Mouse (Mus musculus) lung, embryonic 16.5 days (tissue): ENCODE measurements around the gene Dlg1. TPM values are rescaled to one million over a fixed set of nuclear protein-coding genes. Genes with fewer than 3 reads are reported as not detected.
"Not testable (repeated sequence)": the region's sequence is repeated elsewhere in the genome, so short reads cannot be mapped to it uniquely, and the experiment has no call there.

ENCODE experiments used
- ATAC-seq: fragments of 200-750 bp; cut with Nextera tagmentation; 2 replicates; pipeline ENCODE4 v1.8.0; 2017; ENCODE audit warnings: low read depth, mild to moderate bottlenecking, moderate library complexity
- H3K27ac ChIP-seq: fragments of 300-500 bp; sonication (generic); 2 replicates; pipeline ENCODE4 v1.5.1; 2014; ENCODE audit warnings: mild to moderate bottlenecking, control low read depth, low read length
- H3K27me3 ChIP-seq: fragments of 300-500 bp; sonication (generic); 2 replicates; pipeline ENCODE4 v1.6.1; 2014; ENCODE audit warnings: low read depth, low read length, mixed read lengths; ENCODE audit not compliant: control insufficient read depth, insufficient read depth
- H3K36me3 ChIP-seq: fragments of 300-500 bp; sonication (generic); 2 replicates; pipeline ENCODE4 v1.6.1; 2014; ENCODE audit warnings: low read length; ENCODE audit not compliant: control insufficient read depth, insufficient read depth
- H3K4me1 ChIP-seq: fragments of 300-500 bp; sonication (generic); replicated peaks from 2 replicates; pipeline ENCODE4 v1.6.1; 2014; ENCODE audit warnings: low read length, mixed read lengths; ENCODE audit not compliant: control insufficient read depth, insufficient read depth
- H3K4me2 ChIP-seq: fragments of 300-500 bp; sonication (generic); 2 replicates; pipeline ENCODE4 v1.6.1; 2014; ENCODE audit warnings: low read depth, low read length, control low read depth
- H3K4me3 ChIP-seq: fragments of 300-500 bp; sonication (generic); 2 replicates; pipeline ENCODE4 v1.5.1; 2014; ENCODE audit warnings: mild to moderate bottlenecking, low read length, control low read depth
- H3K9ac ChIP-seq: fragments of 300-500 bp; sonication (generic); 2 replicates; pipeline ENCODE4 v1.6.1; 2014; ENCODE audit warnings: low read length, control low read depth
- H3K9me3 ChIP-seq: fragments of 300-500 bp; sonication (generic); 2 replicates; pipeline ENCODE4 v1.6.1; 2016; ENCODE audit warnings: low read length; ENCODE audit not compliant: control insufficient read depth
- WGBS: fragments of 180-500 bp; shearing (Covaris S2); extraction: QIAGEN DNeasy Blood & Tissue Kit; methylation state at CpG from one replicate; pipeline ENCODE4 v1.1.7; 2014; 5-methylcytosine and 5-hydroxymethylcytosine counted together
- polyA plus RNA-seq: library from polyadenylated mRNA; unstranded; fragments of >200 nt; fragmentation: Nextera tagmentation; extraction: Ambion mirVana; gene quantifications from 2 replicates; pipeline ENCODE4 v1.2.1, GENCODE M21; 2015

Dlg1 gene
- polyA plus RNA-seq, 1 experiment from 2014 or later = 23.9 TPM

GRCm38 (mm10) chr16:31705213-31705612 is 42.0 kb downstream of the Dlg1 start:
- 0 out of 2 replicates have a peak, but pooled peaks cover 2% of the 10 kb centered on the region for H3K4me1 ChIP-seq
- H3K9me3 ChIP-seq = no peaks in the 10 kb centered on the region
- H3K4me3 ChIP-seq = no peak overlapping the region
- ATAC-seq = no peak
- 12% methylated on average over 2 of the region's 2 CpGs for WGBS
- H3K36me3 ChIP-seq = no peaks in the 10 kb centered on the region
- no peak overlapping the region for H3K4me2 ChIP-seq
- no peak overlapping the region for H3K27ac ChIP-seq
- no peaks in the 10 kb centered on the region for H3K27me3 ChIP-seq
- H3K9ac ChIP-seq = no peak overlapping the region

- no peak for ATAC-seq
- 0 out of 2 replicates have a peak, but pooled peaks cover 2% of the 10 kb centered on the region for H3K4me1 ChIP-seq
- WGBS = 87% methylated on average over 3 of the region's 3 CpGs
Measured at GRCm38 (mm10) chr16:31705904-31706303, 42.7 kb downstream of the Dlg1 start.

GRCm38 (mm10) chr16:31707326-31707725 is 44.1 kb downstream of the Dlg1 start:
- no peak for ATAC-seq
- no peaks in the 10 kb centered on the region for H3K36me3 ChIP-seq
- H3K9ac ChIP-seq = no peak overlapping the region
- no peak overlapping the region for H3K4me2 ChIP-seq
- H3K4me3 ChIP-seq = no peak overlapping the region
- no peak overlapping the region for H3K27ac ChIP-seq
- H3K4me1 ChIP-seq = peaks cover 5% of the 10 kb centered on the region
- no peaks in the 10 kb centered on the region for H3K27me3 ChIP-seq
- WGBS = 59% methylated on average over 3 of the region's 3 CpGs
- no peaks in the 10 kb centered on the region for H3K9me3 ChIP-seq

More at GRCm38 (mm10) chr16:31705904-31706303, 42.7 kb downstream of the Dlg1 start:
- Histone ChIP-seq H3K36me3 (no peaks in the 10 kb centered on the region), H3K9me3 (no peaks in the 10 kb centered on the region), H3K9ac (no peak overlapping the region), H3K4me3 (no peak overlapping the region), H3K4me2 (no peak overlapping the region), H3K27me3 (no peaks in the 10 kb centered on the region), H3K27ac (no peak overlapping the region)

GRCm38 (mm10) chr16:31722991-31723390 is 59.7 kb downstream of the Dlg1 start:
- Histone ChIP-seq H3K9ac (no peak overlapping the region), H3K36me3 (no peaks in the 10 kb centered on the region), H3K9me3 (no peaks in the 10 kb centered on the region), H3K4me2 (no peak overlapping the region), H3K27ac (no peak overlapping the region), H3K27me3 (no peaks in the 10 kb centered on the region), H3K4me1 (no peaks in the 10 kb centered on the region), H3K4me3 (no peak overlapping the region)
- no peak for ATAC-seq
- 84% methylated on average over 1 of the region's 1 CpGs for WGBS

GRCm38 (mm10) chr16:31724121-31724520 is 60.9 kb downstream of the Dlg1 start:
- no peaks in the 10 kb centered on the region for H3K4me1 ChIP-seq
- H3K36me3 ChIP-seq = no peaks in the 10 kb centered on the region
- peak; percentile 64 for ATAC-seq
- no peak overlapping the region for H3K4me2 ChIP-seq
- H3K9ac ChIP-seq = no peak overlapping the region
- no peaks in the 10 kb centered on the region for H3K9me3 ChIP-seq
- no peaks in the 10 kb centered on the region for H3K27me3 ChIP-seq
- H3K27ac ChIP-seq = no peak overlapping the region
- no peak overlapping the region for H3K4me3 ChIP-seq
- WGBS = 8% methylated on average over 1 of the region's 1 CpGs

- no peaks in the 10 kb centered on the region for H3K4me1 ChIP-seq
- no peaks in the 10 kb centered on the region for H3K9me3 ChIP-seq
- no peak overlapping the region for H3K27ac ChIP-seq
- no peak overlapping the region for H3K4me3 ChIP-seq
- no peaks in the 10 kb centered on the region for H3K36me3 ChIP-seq
- H3K4me2 ChIP-seq = no peak overlapping the region
- WGBS = 84% methylated on average over 4 of the region's 4 CpGs
- H3K27me3 ChIP-seq = no peaks in the 10 kb centered on the region
- H3K9ac ChIP-seq = no peak overlapping the region
- no peak for ATAC-seq
Measured at GRCm38 (mm10) chr16:31724818-31725217, 61.6 kb downstream of the Dlg1 start.

DNA sequence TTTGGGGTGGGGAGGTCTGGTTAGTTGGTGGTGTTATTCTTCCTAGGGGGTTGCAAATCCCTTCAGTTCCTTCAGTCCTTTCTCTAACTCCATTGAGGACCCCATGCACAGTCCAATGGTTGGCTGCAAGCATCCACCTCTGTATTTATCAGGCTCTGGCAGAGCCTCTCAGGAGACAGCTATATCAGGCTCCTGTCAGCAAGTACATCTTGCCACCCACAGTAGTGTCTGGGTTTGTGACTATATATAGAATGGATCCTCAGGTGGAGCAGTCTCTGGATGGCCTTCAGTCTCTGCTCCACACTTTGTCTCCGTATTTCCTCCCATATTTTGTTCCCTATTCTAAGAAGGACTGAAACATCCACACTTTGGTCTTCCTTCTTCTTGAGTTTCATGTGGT is 67.7 kb downstream of the Dlg1 start:
- not testable (repeated sequence) for H3K9ac ChIP-seq, H3K4me2 ChIP-seq, ATAC-seq, H3K9me3 ChIP-seq, H3K27ac ChIP-seq, H3K36me3 ChIP-seq, H3K27me3 ChIP-seq, H3K4me1 ChIP-seq, H3K4me3 ChIP-seq
- 92% methylated on average over 1 of the region's 1 CpGs for WGBS

DNA sequence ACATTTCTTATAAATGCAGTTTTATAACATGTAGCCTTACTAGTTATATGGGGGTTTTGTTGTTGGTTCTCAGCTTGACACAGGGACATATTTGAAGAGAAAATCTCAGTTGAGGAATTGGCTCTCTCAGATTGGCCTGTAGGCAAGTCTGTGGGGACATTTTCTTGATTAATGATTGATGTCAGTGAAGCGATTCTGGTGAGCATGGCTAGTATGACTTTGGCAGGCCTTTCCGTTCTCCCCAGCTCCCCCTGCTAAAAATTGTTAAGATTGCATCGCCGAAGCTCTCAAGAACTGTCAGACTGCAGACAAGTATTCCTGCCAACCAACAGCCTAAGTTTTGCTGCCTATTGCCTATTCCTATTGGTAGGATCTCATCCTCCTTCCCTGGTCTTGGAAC is 73.8 kb downstream of the Dlg1 start:
- H3K4me1 ChIP-seq = no peaks in the 10 kb centered on the region; the same call in 1 of the 2 replicates
- no peak overlapping the region for H3K27ac ChIP-seq
- no peak overlapping the region for H3K4me3 ChIP-seq
- H3K4me2 ChIP-seq = no peak overlapping the region
- H3K9me3 ChIP-seq = no peaks in the 10 kb centered on the region
- H3K36me3 ChIP-seq = no peaks in the 10 kb centered on the region
- 68% methylated on average over 4 of the region's 4 CpGs for WGBS
- H3K27me3 ChIP-seq = no peaks in the 10 kb centered on the region
- no peak for ATAC-seq
- H3K9ac ChIP-seq = no peak overlapping the region

DNA sequence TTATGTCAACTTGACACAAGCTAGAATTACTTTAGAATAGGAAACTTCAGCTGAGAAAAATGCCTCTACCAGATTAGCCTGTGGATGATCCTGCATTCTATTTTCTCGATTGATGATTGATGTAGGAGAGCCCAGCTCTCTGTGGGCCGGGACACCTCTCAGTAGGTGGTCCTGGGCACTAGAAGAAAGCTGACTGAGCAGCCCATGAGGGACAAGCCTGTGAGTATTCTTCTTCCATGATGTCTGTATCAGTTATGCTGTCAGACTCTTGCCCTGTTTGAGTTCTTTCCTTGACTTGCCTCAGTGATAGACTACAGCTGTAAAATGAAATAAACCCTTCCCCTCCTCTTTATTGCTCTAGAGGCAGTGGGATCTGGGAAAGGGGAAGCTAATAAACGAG is 74.5 kb downstream of the Dlg1 start:
- Histone ChIP-seq H3K4me2 (no peak overlapping the region), H3K4me1 (no peaks in the 10 kb centered on the region; the same call in 1 of the 2 replicates), H3K36me3 (no peaks in the 10 kb centered on the region), H3K27ac (no peak overlapping the region), H3K9me3 (no peaks in the 10 kb centered on the region), H3K4me3 (no peak overlapping the region), H3K27me3 (no peaks in the 10 kb centered on the region), H3K9ac (no peak overlapping the region)
- ATAC-seq = no peak
- WGBS = 42% methylated on average over 3 of the region's 3 CpGs

DNA sequence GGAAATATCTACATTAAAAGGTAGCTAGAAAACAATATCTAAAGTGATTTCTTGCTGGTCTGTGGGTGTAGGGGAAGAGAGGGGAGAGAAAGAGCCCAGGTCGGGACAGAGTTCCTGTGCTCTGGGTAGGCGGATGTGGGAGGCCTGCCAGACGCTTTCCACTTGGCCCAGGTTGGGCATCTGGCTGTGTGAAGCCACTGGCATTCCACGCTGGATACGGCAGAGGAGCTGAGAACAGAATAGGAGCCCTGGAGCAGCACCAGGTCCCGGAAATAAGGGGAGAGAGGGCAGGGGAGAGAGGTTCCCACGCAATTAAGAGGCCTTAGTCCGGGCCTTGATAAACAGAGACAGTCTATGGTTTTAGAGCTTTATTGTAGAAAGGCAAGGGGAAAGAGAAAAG is 77.0 kb downstream of the Dlg1 start:
- no peaks in the 10 kb centered on the region; the same call in 1 of the 2 replicates for H3K9me3 ChIP-seq
- H3K27me3 ChIP-seq = no peaks in the 10 kb centered on the region
- no peaks in the 10 kb centered on the region; the same call in 1 of the 2 replicates for H3K4me1 ChIP-seq
- H3K36me3 ChIP-seq = peaks cover 2% of the 10 kb centered on the region; the same call in 1 of the 2 replicates
- H3K27ac ChIP-seq = peak overlapping the region; percentile 16; the same call in 1 of the 2 replicates
- 61% methylated on average over 8 of the region's 8 CpGs for WGBS
- ATAC-seq = peak; percentile 71; the same call in 1 of the 2 replicates
- no peak overlapping the region for H3K4me3 ChIP-seq
- no peak overlapping the region for H3K9ac ChIP-seq
- no peak overlapping the region for H3K4me2 ChIP-seq
